Mouse (Mus musculus): Measurements from ENCODE around the gene Syt12. TPM values are rescaled to one million over a fixed set of nuclear protein-coding genes. Genes with fewer than 3 reads are reported as not detected.

Syt12 gene
- polyA plus RNA-seq, 1 experiment: 82.4 TPM

GRCm38 (mm10) chr19:4509986-4510963 lies 33.0 kb upstream of the Syt12 start, which contains the start of gene Pcx:
TSS of gene Pcx (plus strand) at chr19:4510472.
- Histone ChIP-seq H3K4me1 (ENCODE audit: control insufficient read depth, insufficient read depth, low read length) (peaks cover 3% of the 10 kb centered on the region; the same call in 1 of the 2 replicates), H3K27ac (ENCODE audit: insufficient read depth, low read length) (no peak within 1 kb of the TSS), H3K27me3 (ENCODE audit: control insufficient read depth, insufficient read depth, low read length) (no peaks in the 10 kb centered on the region), H3K4me3 (replicated peaks; ENCODE audit: insufficient read depth, low read depth, low read length) (peak within 1 kb of the TSS; percentile 82)
- TF ChIP-seq CTCF (IDR thresholded peaks at IDR 0.05; ENCODE audit: borderline replicate concordance, insufficient read depth, low read depth, low read length) (no peak), POLR2A (IDR thresholded peaks at IDR 0.05; ENCODE audit: borderline replicate concordance, insufficient read depth, low read length) (peak; percentile 87)
- WGBS: under 1% methylated on average over 81 of the region's 82 CpGs
- DNase-seq: peak; percentile 99 to 100

- peaks cover 3% of the 10 kb centered on the region; the same call in 1 of the 2 replicates for H3K4me1 ChIP-seq (ENCODE audit: control insufficient read depth, insufficient read depth, low read length)
- 58% methylated on average over 3 of the region's 3 CpGs for WGBS
- no peak for DNase-seq
- H3K27ac ChIP-seq (ENCODE audit: insufficient read depth, low read length): no peak overlapping the region
- no peak overlapping the region for H3K4me3 ChIP-seq (replicated peaks; ENCODE audit: insufficient read depth, low read depth, low read length)
- TF ChIP-seq CTCF (IDR thresholded peaks at IDR 0.05; ENCODE audit: borderline replicate concordance, insufficient read depth, low read depth, low read length): no peak
- no peak for TF ChIP-seq POLR2A (IDR thresholded peaks at IDR 0.05; ENCODE audit: borderline replicate concordance, insufficient read depth, low read length)
- no peaks in the 10 kb centered on the region for H3K27me3 ChIP-seq (ENCODE audit: control insufficient read depth, insufficient read depth, low read length)
Measured at GRCm38 (mm10) chr19:4507746-4508145, 30.5 kb upstream of the Syt12 start.

- H3K27ac ChIP-seq (ENCODE audit: insufficient read depth, low read length): no peak overlapping the region
- DNase-seq: no peak
- TF ChIP-seq CTCF (IDR thresholded peaks at IDR 0.05; ENCODE audit: borderline replicate concordance, insufficient read depth, low read depth, low read length) (no peak), POLR2A (IDR thresholded peaks at IDR 0.05; ENCODE audit: borderline replicate concordance, insufficient read depth, low read length) (no peak)
- no peaks in the 10 kb centered on the region for H3K4me1 ChIP-seq (ENCODE audit: control insufficient read depth, insufficient read depth, low read length)
- WGBS: 97% methylated on average over 1 of the region's 1 CpGs
- H3K4me3 ChIP-seq (replicated peaks; ENCODE audit: insufficient read depth, low read depth, low read length): no peak overlapping the region
- H3K27me3 ChIP-seq (ENCODE audit: control insufficient read depth, insufficient read depth, low read length): no peaks in the 10 kb centered on the region
Measured at GRCm38 (mm10) chr19:4504830-4505229, 27.6 kb upstream of the Syt12 start.

- peak in 1 of 2 experiments; percentile 3 for DNase-seq
- H3K4me1 ChIP-seq (ENCODE audit: control insufficient read depth, insufficient read depth, low read length): peaks cover 4% of the 10 kb centered on the region; the same call in 1 of the 2 replicates
- no peak overlapping the region for H3K4me3 ChIP-seq (replicated peaks; ENCODE audit: insufficient read depth, low read depth, low read length)
- no peak overlapping the region for H3K27ac ChIP-seq (ENCODE audit: insufficient read depth, low read length)
- 72% methylated on average over 2 of the region's 2 CpGs for WGBS
- H3K27me3 ChIP-seq (ENCODE audit: control insufficient read depth, insufficient read depth, low read length): no peaks in the 10 kb centered on the region
- no peak for TF ChIP-seq CTCF (IDR thresholded peaks at IDR 0.05; ENCODE audit: borderline replicate concordance, insufficient read depth, low read depth, low read length)
- no peak for TF ChIP-seq POLR2A (IDR thresholded peaks at IDR 0.05; ENCODE audit: borderline replicate concordance, insufficient read depth, low read length)
Measured at GRCm38 (mm10) chr19:4502701-4503100, 25.5 kb upstream of the Syt12 start.

GRCm38 (mm10) chr19:4498062-4498933 lies 21.1 kb upstream of the Syt12 start, which contains the start of gene 2010003K11Rik:
TSS of gene 2010003K11Rik (minus strand) at chr19:4498583.
- TF ChIP-seq POLR2A (IDR thresholded peaks at IDR 0.05; ENCODE audit: borderline replicate concordance, insufficient read depth, low read length) (no peak), CTCF (IDR thresholded peaks at IDR 0.05; ENCODE audit: borderline replicate concordance, insufficient read depth, low read depth, low read length) (no peak)
- WGBS: 49% methylated on average over 16 of the region's 16 CpGs

GRCm38 (mm10) chr19:4497263-4497973 lies 20.2 kb upstream of the Syt12 start:
- no peak for TF ChIP-seq POLR2A (IDR thresholded peaks at IDR 0.05; ENCODE audit: borderline replicate concordance, insufficient read depth, low read length)
- TF ChIP-seq CTCF (IDR thresholded peaks at IDR 0.05; ENCODE audit: borderline replicate concordance, insufficient read depth, low read depth, low read length): peak; percentile 97
- 5% methylated on average over 4 of the region's 4 CpGs for WGBS

More at GRCm38 (mm10) chr19:4498062-4498933, 21.1 kb upstream of the Syt12 start, which contains the start of gene 2010003K11Rik:
- no peaks in the 10 kb centered on the region for H3K27me3 ChIP-seq (ENCODE audit: control insufficient read depth, insufficient read depth, low read length)
- no peak within 1 kb of the TSS for H3K27ac ChIP-seq (ENCODE audit: insufficient read depth, low read length)
- H3K4me1 ChIP-seq (ENCODE audit: control insufficient read depth, insufficient read depth, low read length): peaks cover 41% of the 10 kb centered on the region
- no peak for DNase-seq
- no peak within 1 kb of the TSS for H3K4me3 ChIP-seq (replicated peaks; ENCODE audit: insufficient read depth, low read depth, low read length)

More at GRCm38 (mm10) chr19:4497263-4497973, 20.2 kb upstream of the Syt12 start:
- H3K4me1 ChIP-seq (ENCODE audit: control insufficient read depth, insufficient read depth, low read length): peaks cover 48% of the 10 kb centered on the region
- H3K4me3 ChIP-seq (replicated peaks; ENCODE audit: insufficient read depth, low read depth, low read length): no peak overlapping the region
- H3K27ac ChIP-seq (ENCODE audit: insufficient read depth, low read length): no peak overlapping the region
- peak; percentile 70 to 81 for DNase-seq
- no peaks in the 10 kb centered on the region for H3K27me3 ChIP-seq (ENCODE audit: control insufficient read depth, insufficient read depth, low read length)

Measured in cerebellum, adult 2 months (tissue).